In the genomic region with DNA sequence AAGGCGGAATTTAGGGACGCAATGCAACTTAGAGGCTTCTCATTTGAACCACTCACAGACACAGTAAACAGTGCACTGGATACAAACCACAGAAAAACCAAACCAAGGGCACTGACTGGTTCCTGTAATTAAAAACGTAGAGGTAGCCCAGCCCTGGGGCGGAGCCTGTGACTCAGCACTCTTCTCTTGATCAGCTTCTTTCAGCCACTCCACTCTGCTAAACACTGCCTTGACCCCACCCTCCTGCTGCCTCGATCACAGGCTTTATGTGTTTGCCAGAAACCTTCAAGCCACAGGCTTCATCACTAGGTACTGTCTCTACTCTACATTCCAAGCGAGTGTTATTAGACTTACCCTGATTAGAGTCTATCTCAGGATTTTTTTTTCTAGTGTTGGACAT, we compare ENCODE assay signal across 11 mouse cellular contexts. TPM values are rescaled to one million over a fixed set of nuclear protein-coding genes. Genes with fewer than 3 reads are reported as not detected.
DNase-seq lines count a peak whose midpoint lies in the region; ATAC-seq and TF ChIP-seq lines count a peak whose summit lies in the region.
"Had no signal": no experiment of that assay in that cellular context is flagged by ENCODE, and none has a peak within 500 bp of the region (broad histone marks: within the 10 kb centered on the region; RNA-seq: fewer than 3 reads in every experiment).

No protein-coding gene starts in this region.

- H3K9me3 ChIP-seq in embryonic facial prominence, embryonic 15.5 days (replicated peaks) = no peaks in the 10 kb centered on the region
- H3K9me3 ChIP-seq in embryonic facial prominence, embryonic 10.5 days = no peaks in the 10 kb centered on the region
- no peaks in the 10 kb centered on the region for H3K9me3 ChIP-seq in liver, postnatal 0 days (ENCODE audit: low read length)
- H3K9me3 ChIP-seq in hindbrain, embryonic 16.5 days (ENCODE audit: control insufficient read depth, low read length) = no peaks in the 10 kb centered on the region
- no peaks in the 10 kb centered on the region for H3K9me3 ChIP-seq in midbrain, embryonic 13.5 days
- H3K9me3 ChIP-seq in kidney, embryonic 16.5 days (ENCODE audit: low read length) = no peaks in the 10 kb centered on the region

- H3K27me3 ChIP-seq in embryonic facial prominence, embryonic 15.5 days = no peaks in the 10 kb centered on the region
- no peaks in the 10 kb centered on the region for H3K27me3 ChIP-seq in embryonic facial prominence, embryonic 10.5 days (replicated peaks; ENCODE audit: low read depth, poor library complexity, severe bottlenecking)
- H3K27me3 ChIP-seq in liver, postnatal 0 days (ENCODE audit: insufficient read depth, low read length) = no peaks in the 10 kb centered on the region
- H3K27me3 ChIP-seq in hindbrain, embryonic 16.5 days (replicated peaks; ENCODE audit: control insufficient read depth, insufficient read depth, low read length) = no peaks in the 10 kb centered on the region
- H3K27me3 ChIP-seq in midbrain, embryonic 13.5 days = no peaks in the 10 kb centered on the region
- no peaks in the 10 kb centered on the region for H3K27me3 ChIP-seq in kidney, embryonic 16.5 days (ENCODE audit: insufficient read depth, low read length)

- H3K27ac ChIP-seq in embryonic facial prominence, embryonic 15.5 days (replicated peaks) = no peak overlapping the region
- no peak overlapping the region for H3K27ac ChIP-seq in embryonic facial prominence, embryonic 10.5 days (replicated peaks)
- H3K27ac ChIP-seq in liver, postnatal 0 days (ENCODE audit: low read depth) = peak overlapping the region; percentile 92
- H3K27ac ChIP-seq in hindbrain, embryonic 16.5 days (ENCODE audit: low read depth, low read length) = no peak overlapping the region
- H3K27ac ChIP-seq in midbrain, embryonic 13.5 days = no peak overlapping the region
- no peak overlapping the region for H3K27ac ChIP-seq in kidney, embryonic 16.5 days (ENCODE audit: low read length)
- H3K27ac ChIP-seq: left cerebral cortex, adult 2 months had no signal

- no peak overlapping the region for H3K4me3 ChIP-seq in embryonic facial prominence, embryonic 15.5 days (replicated peaks)
- no peak overlapping the region for H3K4me3 ChIP-seq in embryonic facial prominence, embryonic 10.5 days
- H3K4me3 ChIP-seq in liver, postnatal 0 days (ENCODE audit: low read depth, low read length) = no peak overlapping the region
- H3K4me3 ChIP-seq in hindbrain, embryonic 16.5 days (ENCODE audit: low read length) = no peak overlapping the region
- H3K4me3 ChIP-seq in midbrain, embryonic 13.5 days (replicated peaks) = no peak overlapping the region
- no peak overlapping the region for H3K4me3 ChIP-seq in kidney, embryonic 16.5 days (ENCODE audit: low read length)
- H3K4me3 ChIP-seq: left cerebral cortex, adult 2 months had no signal

- WGBS in embryonic facial prominence, embryonic 15.5 days = 38% methylated on average over 6 of the region's 6 CpGs
- WGBS in embryonic facial prominence, embryonic 10.5 days = 40% methylated on average over 6 of the region's 6 CpGs
- whole genome bisulfite sequencing in liver, postnatal 0 days (ENCODE audit: insufficient replicate concordance) = 31% methylated on average over 6 of the region's 6 CpGs
- WGBS in hindbrain, embryonic 16.5 days = 48% methylated on average over 6 of the region's 6 CpGs
- WGBS in midbrain, embryonic 13.5 days = 50% methylated on average over 6 of the region's 6 CpGs
- 47% methylated on average over 6 of the region's 6 CpGs for WGBS in kidney, embryonic 16.5 days

- TF ChIP-seq EP300 in liver, postnatal 0 days (IDR thresholded peaks at IDR 0.05; ENCODE audit: low read depth) = peak; percentile 69

- DNase-seq in embryonic facial prominence, embryonic 10.5 days (ENCODE audit: low spot score) = no peak
- DNase-seq in c-Kit-positive CD71-positive TER-119-negative erythroid progenitor cells, embryonic 14.5 days (ENCODE audit: low read depth) = peak; percentile 86
- DNase-seq in liver, postnatal 0 days = peak; percentile 89
- peak; percentile 59 to 76 for DNase-seq in spleen, postnatal 36 days (ENCODE audit: low spot score in 2 of 2)

- no peak overlapping the region for H3K9ac ChIP-seq in embryonic facial prominence, embryonic 15.5 days
- H3K9ac ChIP-seq in liver, postnatal 0 days (replicated peaks) = 0 out of 2 replicates have a peak overlapping the region, but pooled peaks have one; percentile 4
- no peak overlapping the region for H3K9ac ChIP-seq in hindbrain, embryonic 16.5 days (ENCODE audit: low read depth, low read length)
- no peak overlapping the region for H3K9ac ChIP-seq in midbrain, embryonic 13.5 days (replicated peaks)
- H3K9ac ChIP-seq in kidney, embryonic 16.5 days (replicated peaks; ENCODE audit: low read length) = no peak overlapping the region

- no peaks in the 10 kb centered on the region for H3K36me3 ChIP-seq in embryonic facial prominence, embryonic 15.5 days
- no peaks in the 10 kb centered on the region for H3K36me3 ChIP-seq in embryonic facial prominence, embryonic 10.5 days (replicated peaks)
- H3K36me3 ChIP-seq in liver, postnatal 0 days (replicated peaks; ENCODE audit: insufficient read depth, low read length) = no peaks in the 10 kb centered on the region
- H3K36me3 ChIP-seq in hindbrain, embryonic 16.5 days (ENCODE audit: control insufficient read depth, insufficient read depth, low read length) = no peaks in the 10 kb centered on the region
- no peaks in the 10 kb centered on the region for H3K36me3 ChIP-seq in midbrain, embryonic 13.5 days
- no peaks in the 10 kb centered on the region for H3K36me3 ChIP-seq in kidney, embryonic 16.5 days (ENCODE audit: insufficient read depth, low read length)

- no peaks in the 10 kb centered on the region for H3K4me1 ChIP-seq in embryonic facial prominence, embryonic 15.5 days
- H3K4me1 ChIP-seq in embryonic facial prominence, embryonic 10.5 days = peaks cover 6% of the 10 kb centered on the region; the same call in 1 of the 2 replicates
- peaks cover 33% of the 10 kb centered on the region for H3K4me1 ChIP-seq in liver, postnatal 0 days (ENCODE audit: insufficient read depth)
- H3K4me1 ChIP-seq in hindbrain, embryonic 16.5 days (ENCODE audit: control insufficient read depth, insufficient read depth, low read depth, low read length) = 0 out of 2 replicates have a peak, but pooled peaks cover 3% of the 10 kb centered on the region
- no peaks in the 10 kb centered on the region for H3K4me1 ChIP-seq in midbrain, embryonic 13.5 days (replicated peaks)
- no peaks in the 10 kb centered on the region for H3K4me1 ChIP-seq in kidney, embryonic 16.5 days (ENCODE audit: insufficient read depth, low read length)

- H3K4me2 ChIP-seq in embryonic facial prominence, embryonic 15.5 days (replicated peaks) = no peak overlapping the region
- peak overlapping the region; percentile 43 for H3K4me2 ChIP-seq in liver, postnatal 0 days (ENCODE audit: low read depth, low read length)
- no peak overlapping the region for H3K4me2 ChIP-seq in hindbrain, embryonic 16.5 days (ENCODE audit: low read length)
- H3K4me2 ChIP-seq in midbrain, embryonic 13.5 days (replicated peaks) = no peak overlapping the region
- H3K4me2 ChIP-seq in kidney, embryonic 16.5 days (replicated peaks; ENCODE audit: low read depth, low read length) = no peak overlapping the region

- peak; percentile 47; the same call in 1 of the 2 replicates for ATAC-seq in embryonic facial prominence, embryonic 15.5 days (ENCODE audit: insufficient number of reproducible peaks, low FRiP score, low TSS enrichment, low read depth)
- peak; percentile 95 for ATAC-seq in liver, postnatal 0 days
- no peak for ATAC-seq in hindbrain, embryonic 16.5 days
- ATAC-seq in midbrain, embryonic 13.5 days = no peak
- ATAC-seq in kidney, embryonic 16.5 days (ENCODE audit: low FRiP score, low TSS enrichment) = no peak

- no peak for TF ChIP-seq CTCF in liver, postnatal 0 days (IDR thresholded peaks at IDR 0.05; ENCODE audit: low read depth)

RNA-seq across cellular contexts. Expression of a gene that starts 37.3 kb away (rescaled TPM):
- polyA plus RNA-seq in embryonic facial prominence, embryonic 15.5 days (2015; fragmentation: Nextera tagmentation; extraction: Ambion mirVana) = not detected in 2 replicates
- polyA plus RNA-seq in embryonic facial prominence, embryonic 10.5 days (2016; fragmentation: Nextera tagmentation; extraction: Ambion mirVana) = not detected in 2 replicates
- polyA plus RNA-seq in liver, postnatal 0 days (2015; fragmentation: Nextera tagmentation; extraction: Ambion mirVana) = not detected in 2 replicates
- not detected in 2 replicates for polyA plus RNA-seq in hindbrain, embryonic 16.5 days (2015; fragmentation: Nextera tagmentation; extraction: Ambion mirVana)
- polyA plus RNA-seq in midbrain, embryonic 13.5 days (2015; fragmentation: Nextera tagmentation; extraction: Ambion mirVana) = not detected in 2 replicates
- polyA plus RNA-seq in kidney, embryonic 16.5 days (2015; fragmentation: Nextera tagmentation; extraction: Ambion mirVana) = not detected in 2 replicates
- polyA plus RNA-seq: embryonic facial prominence, embryonic 11.5 days; neural tube, embryonic 11.5 days had no signal

RNA-seq across cellular contexts. Expression of a gene that starts 43.6 kb away (rescaled TPM):
- 52.0 and 58.8 TPM in 2 replicates for polyA plus RNA-seq in embryonic facial prominence, embryonic 15.5 days (2015; fragmentation: Nextera tagmentation; extraction: Ambion mirVana)
- 53.0 and 55.4 TPM in 2 replicates for polyA plus RNA-seq in embryonic facial prominence, embryonic 10.5 days (2016; fragmentation: Nextera tagmentation; extraction: Ambion mirVana)
- 20.5 and 21.8 TPM in 2 replicates for polyA plus RNA-seq in liver, postnatal 0 days (2015; fragmentation: Nextera tagmentation; extraction: Ambion mirVana)
- 30.0 and 31.2 TPM in 2 replicates for polyA plus RNA-seq in hindbrain, embryonic 16.5 days (2015; fragmentation: Nextera tagmentation; extraction: Ambion mirVana)
- polyA plus RNA-seq in midbrain, embryonic 13.5 days (2015; fragmentation: Nextera tagmentation; extraction: Ambion mirVana) = 53.2 and 56.1 TPM in 2 replicates
- 44.6 and 47.3 TPM in 2 replicates for polyA plus RNA-seq in kidney, embryonic 16.5 days (2015; fragmentation: Nextera tagmentation; extraction: Ambion mirVana)

Comparison
In these comparisons a context has a peak if more than half of its experiments do, and no peak if none do; other contexts are left out.
1. ATAC-seq: peak in embryonic facial prominence, embryonic 15.5 days (single experiment) and liver, postnatal 0 days (single experiment); none in hindbrain, embryonic 16.5 days (single experiment), midbrain, embryonic 13.5 days (single experiment) and kidney, embryonic 16.5 days (single experiment).